Mouse (Mus musculus) layer of hippocampus, postnatal 14 days (tissue): ENCODE results near the gene Plbd2. TPM values are rescaled to one million over a fixed set of nuclear protein-coding genes. Genes with fewer than 3 reads are reported as not detected.

Source experiments
- DNase-seq, 2 experiments: peaks; one replicate each; pipeline ENCODE4 v3.0.0; 2021 to 2022; ENCODE audit warnings: low spot score in 2 of 2, mixed read lengths in 1 of 2
- total RNA-seq, 2 experiments: library from RNA; stranded (reverse); gene quantifications; 2 replicates each; pipeline ENCODE4 v1.2.3; 2021

The Plbd2 gene
- total RNA-seq, 2 experiments from 2014 or later, result 69.9 to 76.1 TPM

- DNase-seq, result no peak
Observed at GRCm38 (mm10) chr5:120438469-120438868, 65.0 kb downstream of the Plbd2 start.

GRCm38 (mm10) chr5:120437986-120438385 lies 65.4 kb downstream of the Plbd2 start:
- DNase-seq, result no peak

GRCm38 (mm10) chr5:120437539-120437938 lies 65.9 kb downstream of the Plbd2 start:
- DNase-seq, result no peak

- no peak for DNase-seq
Observed at GRCm38 (mm10) chr5:120436885-120437495, 66.4 kb downstream of the Plbd2 start.

GRCm38 (mm10) chr5:120435731-120436501 lies 67.5 kb downstream of the Plbd2 start:
- no peak for DNase-seq

- DNase-seq, result no peak
Observed at GRCm38 (mm10) chr5:120435006-120435681, 68.3 kb downstream of the Plbd2 start.

- no peak for DNase-seq
Observed at GRCm38 (mm10) chr5:120434231-120434735, 69.1 kb downstream of the Plbd2 start.

Other genes starting within 250 kb of the Plbd2 start
- gene Lhx5, start 71.9 kb downstream of the Plbd2 start, total RNA-seq, result under 1 TPM; 0.32 to 0.41 TPM
- gene Sdsl, start 30.8 kb downstream of the Plbd2 start, total RNA-seq, result 1 to 10 TPM; 7.1 to 8.7 TPM
- not detected for gene Sds, start 27.1 kb downstream of the Plbd2 start, total RNA-seq
- 1 to 10 TPM; 7.9 to 8.4 TPM for gene Slc8b1, start 7.5 kb upstream of the Plbd2 start, total RNA-seq
- 10 to 100 TPM; 44.1 to 45.2 TPM for gene Tpcn1, start 85.0 kb upstream of the Plbd2 start, total RNA-seq
- gene Iqcd, start 85.4 kb upstream of the Plbd2 start, total RNA-seq, result 1 to 10 TPM in 1 of 2 experiments, under 1 TPM in 1; 0.52 to 2.4 TPM
- 10 to 100 TPM; 24.8 to 26.8 TPM for gene Rita1, start 109.0 kb upstream of the Plbd2 start, total RNA-seq
- 10 to 100 TPM; 41.7 to 44.4 TPM for gene Ddx54, start 109.1 kb upstream of the Plbd2 start, total RNA-seq
- gene Cfap73, start 130.6 kb upstream of the Plbd2 start, total RNA-seq, result 1 to 10 TPM in 1 of 2 experiments, not detected in 1; 1.8 TPM
- gene Rasal1, start 145.2 kb upstream of the Plbd2 start, total RNA-seq, result 10 to 100 TPM; 82.3 to 92.4 TPM
- gene Dtx1, start 208.3 kb upstream of the Plbd2 start, total RNA-seq, result 10 to 100 TPM; 70.5 to 74.2 TPM
- under 1 TPM; 0.12 to 0.16 TPM for gene Oas2, start 246.2 kb upstream of the Plbd2 start, total RNA-seq